Mouse (Mus musculus): Measurements from ENCODE around the gene Tcf7l2.

DNA sequence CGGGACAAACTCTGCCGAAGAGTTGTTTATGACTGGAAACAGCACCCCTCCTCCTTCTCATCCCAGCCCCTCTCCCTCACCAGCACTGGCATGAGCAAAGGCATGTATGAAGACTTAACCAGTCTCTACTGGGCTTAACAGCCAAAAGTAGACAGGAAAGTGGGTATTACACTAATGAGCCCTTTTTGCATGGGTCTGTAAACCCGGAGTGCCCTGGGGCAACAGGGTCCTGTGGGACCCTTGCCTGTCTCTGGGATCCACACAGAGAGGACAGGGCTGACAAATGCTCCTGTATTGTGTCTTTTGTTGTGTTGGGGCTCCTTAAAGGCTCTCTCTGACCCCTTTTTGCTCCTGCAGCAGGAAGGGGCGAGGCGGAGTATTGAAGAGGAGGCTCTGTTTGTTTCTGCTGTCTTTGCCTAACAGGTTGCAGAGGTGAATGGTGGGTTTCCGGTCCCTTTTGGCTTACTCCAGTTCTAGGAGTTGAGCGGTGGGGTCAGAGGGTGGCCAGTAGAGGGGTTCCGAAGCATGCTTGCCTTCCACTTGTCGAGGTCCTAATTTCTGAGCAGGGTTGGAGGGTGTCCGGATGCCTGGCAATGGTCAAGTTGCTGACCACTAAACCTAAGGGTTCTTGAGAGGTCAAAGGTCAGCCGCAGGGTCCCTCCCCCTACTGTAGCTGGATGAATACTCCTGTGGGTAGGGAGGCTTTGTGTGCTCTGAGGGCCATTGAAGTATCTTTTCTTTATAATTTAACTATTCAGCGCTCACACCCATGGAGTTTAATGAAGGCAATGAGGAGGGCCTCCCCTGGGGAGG is 161.2 kb downstream of the Tcf7l2 start:
- no peak for TF ChIP-seq CTCF (IDR thresholded peaks at IDR 0.05; ENCODE audit: low read depth, low read length)
- TF ChIP-seq GATA1 (IDR thresholded peaks at IDR 0.05; ENCODE audit: borderline replicate concordance, low read length): no peak
- no peak for TF ChIP-seq POLR2AphosphoS5 (IDR thresholded peaks at IDR 0.05; ENCODE audit: insufficient replicate concordance, low read depth, low read length)

All from G1E (cell line).